Mouse (Mus musculus) limb, embryonic 10.5 days (tissue): ENCODE data around the gene Klhl18. TPM values are rescaled to one million over a fixed set of nuclear protein-coding genes. Genes with fewer than 3 reads are reported as not detected.
"Not testable (repeated sequence)": the region's sequence is repeated elsewhere in the genome, so short reads cannot be mapped to it uniquely, and the experiment has no call there.

Experiments used
- DNase-seq: peaks from one replicate; pipeline ENCODE4 v3.0.0-alpha.2; 2017; ENCODE audit warnings: low spot score
- H3K27ac ChIP-seq: fragments of 300-500 bp; sonication (generic); 2 replicates; pipeline ENCODE4 v1.5.1; 2016; ENCODE audit warnings: mild to moderate bottlenecking
- H3K27me3 ChIP-seq: fragments of 300-500 bp; sonication (generic); 2 replicates; pipeline ENCODE4 v1.6.1; 2016; ENCODE audit warnings: low read depth, mild to moderate bottlenecking; ENCODE audit not compliant: poor library complexity, severe bottlenecking
- H3K36me3 ChIP-seq: fragments of 300-500 bp; sonication (generic); 2 replicates; pipeline ENCODE4 v1.6.1; 2016; ENCODE audit warnings: mild to moderate bottlenecking, moderate library complexity
- H3K4me1 ChIP-seq: fragments of 300-500 bp; sonication (generic); 2 replicates; pipeline ENCODE4 v1.6.1; 2016
- H3K4me3 ChIP-seq: fragments of 300-500 bp; sonication (generic); 2 replicates; pipeline ENCODE4 v1.5.1; 2016; ENCODE audit warnings: mild to moderate bottlenecking, moderate library complexity
- H3K9me3 ChIP-seq: fragments of 300-500 bp; sonication (generic); replicated peaks from 2 replicates; pipeline ENCODE4 v1.6.1; 2016; ENCODE audit warnings: mild to moderate bottlenecking
- WGBS: fragments of 180-500 bp; shearing (Covaris S2); methylation state at CpG from one replicate; pipeline ENCODE4 v1.1.7; 2016; 5-methylcytosine and 5-hydroxymethylcytosine counted together
- polyA plus RNA-seq: library from polyadenylated mRNA; unstranded; fragments of >200 nt; fragmentation: Nextera tagmentation; extraction: Ambion mirVana; gene quantifications from 2 replicates; pipeline ENCODE4 v1.2.1, GENCODE M21; 2016

The Klhl18 gene
- polyA plus RNA-seq, 1 experiment from 2014 or later, result 8.5 TPM

DNA sequence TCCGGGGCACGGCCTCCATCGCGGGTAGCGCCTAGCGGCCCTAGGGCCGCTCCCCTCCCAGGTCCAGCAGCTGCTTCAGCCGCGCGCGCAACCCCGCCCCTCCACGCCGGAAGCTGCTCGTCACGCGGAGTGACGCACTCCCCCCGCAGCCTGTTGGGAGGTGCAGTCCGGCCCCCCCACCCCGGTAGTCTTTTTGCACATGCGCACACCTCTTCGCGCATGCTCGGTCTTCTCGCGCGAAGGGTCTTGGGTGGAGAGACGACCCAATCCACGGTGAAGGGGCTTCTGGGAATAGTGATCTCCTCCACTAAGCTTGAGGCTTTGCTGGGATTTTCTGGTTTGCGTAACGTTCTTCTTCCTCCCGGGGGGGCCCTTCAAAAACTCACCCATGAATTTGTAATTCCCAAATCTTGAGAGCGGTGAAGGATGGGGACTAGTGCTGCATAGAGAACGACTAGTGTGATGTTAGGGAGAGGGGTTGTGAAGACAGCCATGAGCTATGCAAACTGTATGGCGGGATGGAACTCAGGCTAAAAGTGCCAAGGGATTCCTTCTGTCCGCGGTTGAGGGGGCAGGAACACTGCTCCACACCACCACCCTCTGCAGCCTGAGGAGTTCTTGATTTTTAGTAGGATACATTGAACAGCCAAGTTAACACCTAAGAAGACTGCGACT is 68.3 kb downstream of the Klhl18 start, which contains the start of gene Ptpn23:
Gene Ptpn23 (minus strand): TSS at position 115 of the 675 bp plus-strand sequence.
- under 1% methylated on average over 39 of the region's 39 CpGs for WGBS
- H3K4me1 ChIP-seq, result peaks cover 19% of the 10 kb centered on the region
- H3K27ac ChIP-seq, result peak within 1 kb of the TSS; percentile 88

DNA sequence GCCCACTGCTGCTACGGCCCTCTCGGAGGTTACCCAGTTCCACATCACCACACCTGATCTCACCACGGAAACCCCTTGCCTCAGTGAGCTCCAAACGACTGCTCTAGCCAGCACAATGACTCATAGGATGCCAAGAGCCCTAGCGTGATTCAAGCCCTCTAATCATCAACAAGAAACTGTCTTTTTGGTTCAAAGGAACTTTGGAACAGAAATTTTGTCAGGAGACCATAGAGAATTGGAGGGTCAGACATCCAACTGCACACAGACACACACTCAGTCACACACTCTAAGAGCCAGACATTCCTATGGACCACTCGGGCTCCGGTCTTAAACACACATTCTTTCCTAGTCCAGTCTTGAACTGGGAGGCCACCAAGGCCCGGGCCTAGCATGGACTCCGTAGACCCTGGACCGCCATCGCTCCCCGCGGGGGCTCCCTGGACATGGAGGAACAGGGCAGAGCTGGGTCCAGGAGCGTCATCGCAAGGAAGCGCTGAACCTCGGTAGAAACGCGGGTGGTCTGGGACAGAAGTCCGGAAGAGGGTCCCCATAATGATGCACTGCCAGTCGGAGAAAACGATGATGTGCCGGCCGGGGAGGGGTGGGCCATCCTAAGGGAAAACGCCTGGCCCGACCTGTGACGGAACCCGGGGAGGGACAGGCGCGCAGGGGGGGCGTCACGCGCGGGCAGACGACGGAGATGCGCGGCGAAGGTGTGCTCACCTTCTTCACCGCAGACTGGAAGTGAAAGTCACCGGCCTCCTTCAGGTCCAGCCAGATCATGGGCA is 69.0 kb downstream of the Klhl18 start:
- DNase-seq, result no peak
- WGBS, result 3% methylated on average over 41 of the region's 41 CpGs
- Histone ChIP-seq H3K9me3 (no peaks in the 10 kb centered on the region), H3K4me3 (peak overlapping the region; percentile 93), H3K36me3 (peaks cover 23% of the 10 kb centered on the region), H3K27me3 (no peaks in the 10 kb centered on the region), H3K4me1 (peaks cover 19% of the 10 kb centered on the region), H3K27ac (peak overlapping the region; percentile 88)

More for the DNA sequence above, 68.3 kb downstream of the Klhl18 start, which contains the start of gene Ptpn23:
- Histone ChIP-seq H3K36me3 (peaks cover 23% of the 10 kb centered on the region), H3K27me3 (no peaks in the 10 kb centered on the region), H3K9me3 (no peaks in the 10 kb centered on the region), H3K4me3 (peak within 1 kb of the TSS; percentile 93)
- DNase-seq, result peak; percentile 98

DNA sequence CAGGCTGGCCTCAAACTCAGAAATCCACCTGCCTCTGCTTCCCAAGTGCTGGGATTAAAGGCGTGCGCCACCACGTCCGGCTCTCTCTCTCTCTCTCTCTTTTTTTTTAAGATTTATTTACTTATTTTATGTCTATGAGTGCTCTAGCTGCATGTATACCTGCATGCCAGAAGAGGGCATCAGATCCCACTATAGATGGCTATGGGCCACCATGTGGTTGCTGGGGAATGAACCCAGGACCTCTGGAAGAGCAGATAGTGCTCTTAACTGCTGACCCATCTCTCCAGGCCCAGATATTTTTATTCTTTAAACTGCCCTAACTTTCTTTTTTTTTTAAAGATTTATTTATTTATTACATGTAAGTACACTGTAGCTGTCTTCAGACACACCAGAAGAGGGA is 73.3 kb downstream of the Klhl18 start:
- not testable (repeated sequence) for DNase-seq, H3K27me3 ChIP-seq, H3K27ac ChIP-seq, H3K4me3 ChIP-seq, H3K9me3 ChIP-seq
- H3K4me1 ChIP-seq, result peaks cover 11% of the 10 kb centered on the region
- 90% methylated on average over 4 of the region's 4 CpGs for WGBS
- peaks cover 50% of the 10 kb centered on the region for H3K36me3 ChIP-seq

DNA sequence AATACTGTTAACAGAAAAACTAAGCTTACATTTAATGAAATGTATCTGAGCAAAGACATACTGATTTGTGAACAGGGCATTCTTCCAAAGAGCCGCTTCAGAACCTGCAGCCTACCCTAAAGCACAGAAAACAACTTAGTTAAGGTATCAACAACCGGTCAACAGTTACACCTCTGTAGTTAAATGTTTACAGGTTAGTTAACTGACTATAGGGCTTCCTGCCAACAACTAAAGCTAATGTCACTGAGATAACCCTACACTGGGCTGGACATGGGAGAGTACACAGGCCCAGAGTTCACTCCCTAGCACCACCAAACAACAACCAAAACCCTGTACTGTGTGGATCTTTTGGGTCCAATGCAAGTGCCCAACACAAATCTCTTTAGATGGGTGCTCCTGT is 73.8 kb downstream of the Klhl18 start:
- WGBS, result 96% methylated on average over 2 of the region's 2 CpGs
- Histone ChIP-seq H3K9me3 (no peaks in the 10 kb centered on the region), H3K36me3 (peaks cover 55% of the 10 kb centered on the region), H3K27me3 (no peaks in the 10 kb centered on the region), H3K4me3 (no peak overlapping the region), H3K27ac (no peak overlapping the region), H3K4me1 (peaks cover 11% of the 10 kb centered on the region)
- DNase-seq, result no peak

DNA sequence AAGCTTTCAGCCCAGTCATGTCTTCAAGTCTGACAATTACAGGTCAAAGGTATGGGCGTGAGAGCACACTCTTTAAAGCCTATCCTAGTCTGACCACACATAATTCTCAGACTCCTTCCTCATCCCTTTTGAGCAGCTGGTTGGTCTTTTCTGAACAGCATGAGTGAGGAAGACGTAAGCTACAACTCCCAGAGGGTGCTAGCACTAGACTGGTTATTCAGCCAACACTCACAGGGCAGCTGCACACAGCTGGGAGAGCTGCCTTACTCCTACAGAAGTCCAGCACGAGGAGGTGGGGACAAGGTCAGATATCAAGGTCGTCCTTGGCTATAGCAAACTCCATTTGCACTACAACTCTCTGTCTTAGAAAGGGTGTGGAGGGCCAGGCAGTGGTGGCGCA is 75.8 kb downstream of the Klhl18 start:
- no peaks in the 10 kb centered on the region for H3K9me3 ChIP-seq
- H3K4me1 ChIP-seq, result no peaks in the 10 kb centered on the region
- no peak for DNase-seq
- 86% methylated on average over 5 of the region's 5 CpGs for WGBS
- H3K36me3 ChIP-seq, result peaks cover 68% of the 10 kb centered on the region
- H3K27ac ChIP-seq, result no peak overlapping the region
- H3K4me3 ChIP-seq, result no peak overlapping the region
- H3K27me3 ChIP-seq, result no peaks in the 10 kb centered on the region

DNA sequence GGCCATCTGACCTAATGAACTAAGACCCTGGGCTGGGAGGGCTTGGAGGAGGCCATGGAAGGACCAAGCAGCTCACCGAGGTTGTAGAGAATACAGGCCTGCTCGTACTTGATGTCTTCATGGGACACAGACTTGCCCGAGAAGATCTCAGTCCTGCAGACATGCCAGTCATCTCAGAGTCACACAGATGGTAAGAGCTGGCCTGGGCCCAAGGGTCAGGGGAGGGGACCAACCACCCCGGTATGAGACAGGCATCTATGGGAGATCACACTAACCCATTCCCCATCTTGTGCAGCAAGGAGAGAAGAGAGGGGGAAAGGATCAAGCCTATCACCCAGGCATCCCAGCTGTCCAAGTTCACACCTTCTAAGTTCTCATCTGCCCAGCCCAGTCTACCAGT is 83.2 kb downstream of the Klhl18 start:
- no peak overlapping the region for H3K27ac ChIP-seq
- no peak overlapping the region for H3K4me3 ChIP-seq
- peaks cover 93% of the 10 kb centered on the region for H3K36me3 ChIP-seq
- H3K9me3 ChIP-seq, result no peaks in the 10 kb centered on the region
- DNase-seq, result no peak
- H3K4me1 ChIP-seq, result no peaks in the 10 kb centered on the region
- 95% methylated on average over 4 of the region's 4 CpGs for WGBS
- no peaks in the 10 kb centered on the region for H3K27me3 ChIP-seq

DNA sequence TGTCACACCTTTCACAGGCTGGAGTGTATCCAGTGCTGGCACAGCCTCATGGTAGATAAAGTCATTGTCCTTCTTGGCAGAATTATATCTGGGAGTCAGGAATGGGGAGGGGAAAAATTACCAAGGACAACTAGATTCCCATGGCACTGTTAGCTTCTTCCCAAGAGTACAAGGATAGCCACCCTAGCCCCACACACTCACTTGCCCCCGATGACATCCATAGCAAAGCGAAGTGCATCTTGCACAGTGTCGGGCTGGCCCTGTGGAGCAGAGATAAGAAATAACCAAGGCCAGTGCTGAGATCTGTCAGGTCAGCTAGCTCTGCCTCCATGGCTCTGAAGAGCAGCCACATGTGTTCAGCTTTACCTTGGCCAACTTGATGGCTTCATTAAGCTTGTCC is 85.7 kb downstream of the Klhl18 start:
- DNase-seq, result no peak
- H3K4me1 ChIP-seq, result no peaks in the 10 kb centered on the region
- no peak overlapping the region for H3K4me3 ChIP-seq
- peaks cover 97% of the 10 kb centered on the region for H3K36me3 ChIP-seq
- 94% methylated on average over 3 of the region's 3 CpGs for WGBS
- no peaks in the 10 kb centered on the region for H3K27me3 ChIP-seq
- H3K9me3 ChIP-seq, result no peaks in the 10 kb centered on the region
- H3K27ac ChIP-seq, result no peak overlapping the region

DNA sequence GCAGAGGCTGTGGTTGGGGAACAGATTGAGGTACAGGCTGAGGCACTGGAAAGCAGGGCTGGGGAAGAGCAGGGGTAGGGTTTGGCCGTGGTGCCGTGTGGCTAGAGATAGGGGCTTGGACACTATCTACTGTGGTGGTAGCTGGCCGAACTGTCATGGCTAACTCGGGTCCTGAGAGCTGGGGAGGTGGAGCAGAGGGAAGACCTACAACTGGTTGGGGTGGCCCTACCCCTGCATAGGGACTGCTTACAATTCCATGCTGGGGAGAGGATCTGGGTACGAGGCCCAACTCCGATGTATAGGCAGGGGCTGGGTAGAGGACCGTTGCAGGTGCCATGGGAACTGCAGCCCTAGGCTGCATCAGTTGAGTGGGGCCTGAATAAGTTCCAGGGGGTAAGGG is 88.5 kb downstream of the Klhl18 start:
- H3K9me3 ChIP-seq, result no peaks in the 10 kb centered on the region
- WGBS, result 90% methylated on average over 7 of the region's 7 CpGs
- H3K27ac ChIP-seq, result no peak overlapping the region
- no peaks in the 10 kb centered on the region for H3K27me3 ChIP-seq
- DNase-seq, result no peak
- H3K4me3 ChIP-seq, result no peak overlapping the region
- no peaks in the 10 kb centered on the region for H3K4me1 ChIP-seq
- H3K36me3 ChIP-seq, result peaks cover 100% of the 10 kb centered on the region

DNA sequence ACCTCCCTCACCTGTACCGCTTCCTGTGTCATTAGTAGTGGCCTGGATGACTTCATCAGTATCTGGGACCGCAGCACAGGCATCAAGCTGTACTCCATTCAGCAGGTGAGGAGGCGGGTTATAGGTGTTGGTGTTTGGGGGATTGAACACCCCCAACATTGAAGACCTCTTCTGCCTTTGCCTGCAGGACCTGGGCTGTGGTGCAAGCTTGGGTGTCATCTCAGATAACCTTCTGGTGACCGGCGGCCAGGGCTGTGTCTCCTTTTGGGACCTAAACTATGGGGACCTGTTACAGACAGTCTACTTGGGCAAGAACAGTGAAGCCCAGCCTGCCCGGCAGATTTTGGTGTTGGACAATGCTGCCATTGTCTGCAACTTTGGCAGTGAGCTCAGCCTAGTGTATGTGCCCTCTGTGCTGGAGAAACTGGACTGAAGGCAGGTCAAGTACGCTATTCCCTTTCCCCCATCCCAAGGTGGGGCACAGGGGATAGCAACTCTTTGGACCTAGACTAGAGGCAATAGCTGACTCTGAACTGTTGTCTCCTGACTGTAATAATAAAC is 92.0 kb downstream of the Klhl18 start:
- 91% methylated on average over 7 of the region's 7 CpGs for WGBS

DNA sequence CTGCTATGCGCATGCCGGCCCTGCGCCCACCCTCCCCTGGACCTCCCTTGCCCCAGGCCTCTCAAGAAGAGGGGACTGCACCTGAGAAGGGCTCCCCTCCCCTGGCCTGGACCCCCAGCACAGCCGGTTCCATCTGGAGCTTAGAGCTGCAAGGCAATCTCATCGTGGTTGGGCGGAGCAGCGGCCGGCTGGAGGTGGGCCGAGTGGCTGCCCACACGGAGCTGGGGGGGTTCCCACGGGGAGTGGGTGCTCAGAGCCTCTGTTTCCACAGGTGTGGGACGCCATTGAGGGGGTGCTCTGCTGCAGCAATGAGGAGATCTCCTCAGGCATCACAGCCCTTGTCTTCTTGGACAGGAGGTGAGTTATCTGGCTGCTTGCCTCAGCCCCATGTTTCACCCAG is 95.2 kb downstream of the Klhl18 start:
- H3K36me3 ChIP-seq, result peaks cover 96% of the 10 kb centered on the region
- WGBS, result 82% methylated on average over 12 of the region's 12 CpGs

More for the DNA sequence above, 92.0 kb downstream of the Klhl18 start:
- H3K27me3 ChIP-seq, result no peaks in the 10 kb centered on the region
- no peak for DNase-seq
- H3K36me3 ChIP-seq, result peaks cover 97% of the 10 kb centered on the region
- H3K27ac ChIP-seq, result no peak overlapping the region
- H3K4me1 ChIP-seq, result peaks cover 11% of the 10 kb centered on the region
- H3K9me3 ChIP-seq, result no peaks in the 10 kb centered on the region
- no peak overlapping the region for H3K4me3 ChIP-seq

DNA sequence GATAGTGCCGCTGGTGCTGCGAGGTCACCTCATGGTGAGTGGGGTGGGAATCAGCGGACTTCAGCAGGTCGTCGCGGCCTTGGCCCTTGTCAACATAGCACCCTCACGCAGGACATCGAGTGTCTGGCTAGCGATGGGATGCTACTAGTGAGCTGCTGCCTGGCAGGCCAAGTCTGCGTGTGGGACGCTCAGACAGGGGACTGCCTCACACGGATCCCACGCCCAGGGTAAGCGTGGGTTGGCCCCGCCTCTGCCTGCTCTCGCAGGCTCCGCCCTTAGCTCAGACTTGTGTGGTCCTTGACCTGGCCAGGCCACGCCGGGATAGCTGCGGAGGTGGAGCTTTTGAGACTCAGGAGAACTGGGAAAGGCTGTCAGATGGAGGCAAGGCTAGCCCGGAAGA is 95.8 kb downstream of the Klhl18 start:
- Histone ChIP-seq H3K9me3 (no peaks in the 10 kb centered on the region), H3K4me1 (peaks cover 11% of the 10 kb centered on the region), H3K27ac (peak overlapping the region; percentile 46), H3K27me3 (no peaks in the 10 kb centered on the region), H3K4me3 (peak overlapping the region; percentile 19), H3K36me3 (peaks cover 96% of the 10 kb centered on the region)
- DNase-seq, result no peak
- WGBS, result 36% methylated on average over 21 of the region's 21 CpGs

More for the DNA sequence above, 95.2 kb downstream of the Klhl18 start:
- peak overlapping the region; percentile 46 for H3K27ac ChIP-seq
- H3K27me3 ChIP-seq, result no peaks in the 10 kb centered on the region
- H3K9me3 ChIP-seq, result no peaks in the 10 kb centered on the region
- no peak overlapping the region for H3K4me3 ChIP-seq
- H3K4me1 ChIP-seq, result peaks cover 11% of the 10 kb centered on the region
- no peak for DNase-seq

DNA sequence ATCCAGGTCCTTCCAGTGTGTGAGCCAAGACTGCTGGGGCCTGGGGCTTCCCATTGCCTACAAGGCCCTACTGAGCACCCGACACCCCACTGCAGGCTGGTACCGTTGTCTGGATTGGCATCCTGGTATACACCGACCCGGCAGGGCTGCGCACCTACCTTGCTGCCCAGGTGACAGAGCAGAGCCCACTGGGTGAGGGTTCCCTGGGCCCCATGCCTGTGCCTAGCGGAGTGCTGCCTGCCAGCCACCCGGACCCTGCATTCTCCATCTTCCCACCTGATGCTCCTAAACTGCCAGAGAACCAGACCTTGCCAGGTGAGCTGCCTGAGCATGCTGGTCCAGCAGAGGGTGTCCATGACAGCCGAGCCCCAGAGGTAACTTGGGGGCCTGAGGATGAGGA is 97.1 kb downstream of the Klhl18 start:
- no peak overlapping the region for H3K4me3 ChIP-seq
- peaks cover 11% of the 10 kb centered on the region for H3K4me1 ChIP-seq
- 95% methylated on average over 8 of the region's 8 CpGs for WGBS
- no peaks in the 10 kb centered on the region for H3K9me3 ChIP-seq
- no peak overlapping the region for H3K27ac ChIP-seq
- H3K36me3 ChIP-seq, result peaks cover 93% of the 10 kb centered on the region
- no peaks in the 10 kb centered on the region for H3K27me3 ChIP-seq
- no peak for DNase-seq

DNA sequence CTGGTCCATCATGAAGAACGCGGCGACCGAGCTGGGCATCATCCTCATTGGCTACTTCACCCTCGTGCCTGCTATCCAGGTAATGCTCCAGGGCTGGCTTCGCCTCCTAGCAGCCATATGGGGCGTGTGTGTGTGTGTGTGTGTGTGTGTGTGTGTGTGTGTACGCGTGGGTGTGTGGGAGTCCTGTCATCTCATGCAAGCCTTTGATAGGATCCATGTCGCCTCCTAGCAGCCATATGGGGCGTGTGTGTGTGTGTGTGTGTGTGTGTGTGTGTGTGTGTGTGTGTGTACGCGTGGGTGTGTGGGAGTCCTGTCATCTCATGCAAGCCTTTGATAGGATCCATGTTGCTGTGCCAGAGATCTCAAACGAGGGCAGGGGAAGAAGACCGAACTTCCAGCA is 98.8 kb downstream of the Klhl18 start:
- peaks cover 93% of the 10 kb centered on the region for H3K36me3 ChIP-seq
- WGBS, result 92% methylated on average over 15 of the region's 15 CpGs
- not testable (repeated sequence) for H3K9me3 ChIP-seq, DNase-seq, H3K4me3 ChIP-seq, H3K27ac ChIP-seq, H3K27me3 ChIP-seq
- H3K4me1 ChIP-seq, result peaks cover 11% of the 10 kb centered on the region
